Mouse (Mus musculus): ENCODE data around the gene Eya4. TPM values are rescaled to one million over a fixed set of nuclear protein-coding genes. Genes with fewer than 3 reads are reported as not detected.

Eya4 gene
- polyA plus RNA-seq, 1 experiment from 2014 or later = 1.7 TPM

GRCm38 (mm10) chr10:23126529-23126928, 224.1 kb downstream of the Eya4 start:
- no peaks in the 10 kb centered on the region for H3K36me3 ChIP-seq (ENCODE audit: poor library complexity, severe bottlenecking)
- no peak overlapping the region for H3K4me3 ChIP-seq
- H3K9ac ChIP-seq = no peak overlapping the region
- no peaks in the 10 kb centered on the region for H3K27me3 ChIP-seq
- 14% methylated on average over 5 of the region's 5 CpGs for WGBS
- peaks cover 17% of the 10 kb centered on the region for H3K4me1 ChIP-seq
- no peak overlapping the region for H3K27ac ChIP-seq
- no peak overlapping the region for H3K4me2 ChIP-seq
- no peaks in the 10 kb centered on the region for H3K9me3 ChIP-seq (replicated peaks)
- no peak for ATAC-seq

GRCm38 (mm10) chr10:23120437-23120836, 230.1 kb downstream of the Eya4 start:
- Histone ChIP-seq H3K4me2 (no peak overlapping the region), H3K4me1 (no peaks in the 10 kb centered on the region), H3K9me3 (replicated peaks) (no peaks in the 10 kb centered on the region), H3K27ac (no peak overlapping the region), H3K36me3 (ENCODE audit: poor library complexity, severe bottlenecking) (no peaks in the 10 kb centered on the region), H3K27me3 (no peaks in the 10 kb centered on the region), H3K4me3 (no peak overlapping the region), H3K9ac (no peak overlapping the region)
- no peak for ATAC-seq
- WGBS = 53% methylated on average over 2 of the region's 2 CpGs

GRCm38 (mm10) chr10:23116786-23117410, 233.7 kb downstream of the Eya4 start:
- H3K9me3 ChIP-seq (replicated peaks) = no peaks in the 10 kb centered on the region
- H3K9ac ChIP-seq = no peak overlapping the region
- H3K4me1 ChIP-seq = no peaks in the 10 kb centered on the region
- WGBS = 42% methylated on average over 10 of the region's 10 CpGs
- no peak overlapping the region for H3K4me3 ChIP-seq
- H3K27me3 ChIP-seq = no peaks in the 10 kb centered on the region
- no peaks in the 10 kb centered on the region for H3K36me3 ChIP-seq (ENCODE audit: poor library complexity, severe bottlenecking)
- no peak overlapping the region for H3K27ac ChIP-seq
- peak; percentile 93 for ATAC-seq
- no peak overlapping the region for H3K4me2 ChIP-seq

GRCm38 (mm10) chr10:23116063-23116462, 234.5 kb downstream of the Eya4 start:
- Histone ChIP-seq H3K4me1 (no peaks in the 10 kb centered on the region), H3K9me3 (replicated peaks) (no peaks in the 10 kb centered on the region), H3K4me3 (no peak overlapping the region), H3K27me3 (no peaks in the 10 kb centered on the region), H3K4me2 (no peak overlapping the region), H3K36me3 (ENCODE audit: poor library complexity, severe bottlenecking) (no peaks in the 10 kb centered on the region), H3K27ac (no peak overlapping the region), H3K9ac (no peak overlapping the region)
- no peak for ATAC-seq
- WGBS = 81% methylated on average over 8 of the region's 8 CpGs

GRCm38 (mm10) chr10:23115321-23115720, 235.3 kb downstream of the Eya4 start:
- Histone ChIP-seq H3K9ac (no peak overlapping the region), H3K27ac (no peak overlapping the region), H3K4me2 (no peak overlapping the region), H3K4me3 (no peak overlapping the region), H3K4me1 (no peaks in the 10 kb centered on the region), H3K36me3 (ENCODE audit: poor library complexity, severe bottlenecking) (no peaks in the 10 kb centered on the region), H3K9me3 (replicated peaks) (no peaks in the 10 kb centered on the region), H3K27me3 (no peaks in the 10 kb centered on the region)
- ATAC-seq = no peak
- WGBS = 87% methylated on average over 3 of the region's 3 CpGs

- H3K27me3 ChIP-seq = no peaks in the 10 kb centered on the region
- H3K4me3 ChIP-seq = no peak overlapping the region
- no peak overlapping the region for H3K4me2 ChIP-seq
- no peaks in the 10 kb centered on the region for H3K4me1 ChIP-seq
- no peak for ATAC-seq
- WGBS = 78% methylated on average over 4 of the region's 4 CpGs
- H3K9me3 ChIP-seq (replicated peaks) = no peaks in the 10 kb centered on the region
- H3K9ac ChIP-seq = no peak overlapping the region
- no peaks in the 10 kb centered on the region for H3K36me3 ChIP-seq (ENCODE audit: poor library complexity, severe bottlenecking)
- H3K27ac ChIP-seq = no peak overlapping the region
These were observed 242.5 kb downstream of the Eya4 start for GRCm38 (mm10) chr10:23108122-23108521.

GRCm38 (mm10) chr10:23092517-23092916, 258.1 kb downstream of the Eya4 start:
- H3K4me3 ChIP-seq = no peak overlapping the region
- H3K27me3 ChIP-seq = no peaks in the 10 kb centered on the region
- H3K4me2 ChIP-seq = no peak overlapping the region
- H3K27ac ChIP-seq = no peak overlapping the region
- ATAC-seq = no peak
- H3K36me3 ChIP-seq (ENCODE audit: poor library complexity, severe bottlenecking) = no peaks in the 10 kb centered on the region
- H3K9ac ChIP-seq = no peak overlapping the region
- 83% methylated on average over 7 of the region's 7 CpGs for WGBS
- H3K9me3 ChIP-seq (replicated peaks) = no peaks in the 10 kb centered on the region
- H3K4me1 ChIP-seq = no peaks in the 10 kb centered on the region

- WGBS = 50% methylated on average over 3 of the region's 3 CpGs
These were observed 259.0 kb downstream of the Eya4 start for GRCm38 (mm10) chr10:23091552-23091951.

GRCm38 (mm10) chr10:23090323-23090722, 260.3 kb downstream of the Eya4 start:
- no peak overlapping the region for H3K4me2 ChIP-seq
- H3K4me3 ChIP-seq = no peak overlapping the region
- no peak for ATAC-seq
- no peaks in the 10 kb centered on the region for H3K4me1 ChIP-seq
- no peak overlapping the region for H3K9ac ChIP-seq
- WGBS = 94% methylated on average over 1 of the region's 1 CpGs
- no peaks in the 10 kb centered on the region for H3K9me3 ChIP-seq (replicated peaks)
- H3K36me3 ChIP-seq (ENCODE audit: poor library complexity, severe bottlenecking) = no peaks in the 10 kb centered on the region
- no peaks in the 10 kb centered on the region for H3K27me3 ChIP-seq
- no peak overlapping the region for H3K27ac ChIP-seq

More at GRCm38 (mm10) chr10:23091552-23091951, 259.0 kb downstream of the Eya4 start:
- no peak overlapping the region for H3K4me3 ChIP-seq
- H3K4me2 ChIP-seq = no peak overlapping the region
- ATAC-seq = no peak
- H3K36me3 ChIP-seq (ENCODE audit: poor library complexity, severe bottlenecking) = no peaks in the 10 kb centered on the region
- no peaks in the 10 kb centered on the region for H3K9me3 ChIP-seq (replicated peaks)
- no peak overlapping the region for H3K9ac ChIP-seq
- no peak overlapping the region for H3K27ac ChIP-seq
- H3K27me3 ChIP-seq = no peaks in the 10 kb centered on the region
- no peaks in the 10 kb centered on the region for H3K4me1 ChIP-seq

GRCm38 (mm10) chr10:23089271-23089670, 261.3 kb downstream of the Eya4 start:
- no peaks in the 10 kb centered on the region for H3K9me3 ChIP-seq (replicated peaks)
- H3K27ac ChIP-seq = no peak overlapping the region
- no peaks in the 10 kb centered on the region for H3K27me3 ChIP-seq
- WGBS = 94% methylated on average over 6 of the region's 6 CpGs
- no peaks in the 10 kb centered on the region for H3K36me3 ChIP-seq (ENCODE audit: poor library complexity, severe bottlenecking)
- H3K9ac ChIP-seq = no peak overlapping the region
- H3K4me2 ChIP-seq = no peak overlapping the region
- no peak overlapping the region for H3K4me3 ChIP-seq
- no peaks in the 10 kb centered on the region for H3K4me1 ChIP-seq
- no peak for ATAC-seq

GRCm38 (mm10) chr10:23088764-23089163, 261.8 kb downstream of the Eya4 start:
- Histone ChIP-seq H3K9ac (no peak overlapping the region), H3K4me1 (no peaks in the 10 kb centered on the region), H3K36me3 (ENCODE audit: poor library complexity, severe bottlenecking) (no peaks in the 10 kb centered on the region), H3K4me3 (no peak overlapping the region), H3K4me2 (no peak overlapping the region), H3K9me3 (replicated peaks) (no peaks in the 10 kb centered on the region), H3K27me3 (no peaks in the 10 kb centered on the region), H3K27ac (no peak overlapping the region)
- 82% methylated on average over 3 of the region's 3 CpGs for WGBS
- no peak for ATAC-seq

- Histone ChIP-seq H3K36me3 (ENCODE audit: poor library complexity, severe bottlenecking) (no peaks in the 10 kb centered on the region), H3K27ac (no peak overlapping the region), H3K4me3 (no peak overlapping the region), H3K9me3 (replicated peaks) (no peaks in the 10 kb centered on the region), H3K4me1 (no peaks in the 10 kb centered on the region), H3K27me3 (no peaks in the 10 kb centered on the region), H3K9ac (no peak overlapping the region), H3K4me2 (no peak overlapping the region)
- 73% methylated on average over 21 of the region's 21 CpGs for WGBS
- ATAC-seq = peak; percentile 65; the same call in 1 of the 2 replicates
These were observed 264.0 kb downstream of the Eya4 start for GRCm38 (mm10) chr10:23086352-23087215.

All from forebrain, embryonic 13.5 days (tissue).